Mouse (Mus musculus) gastrocnemius, adult 2 months (tissue): ENCODE measurements around the gene Gpr153. TPM values are rescaled to one million over a fixed set of nuclear protein-coding genes. Genes with fewer than 3 reads are reported as not detected.
A peak's percentile ranks its signal among the peaks of the same experiment; 100 is the strongest.

ENCODE experiments used
- DNase-seq: peaks from one replicate; pipeline ENCODE4 v3.0.0; 2022
- H3K27ac ChIP-seq: fragments of 200-600 bp; 2 replicates; pipeline ENCODE4 v1.8.1; 2022; ENCODE audit warnings: mild to moderate bottlenecking
- H3K4me3 ChIP-seq: fragments of 200-600 bp; 2 replicates; pipeline ENCODE4 v1.8.1; 2022; ENCODE audit warnings: mild to moderate bottlenecking, moderate library complexity
- CTCF ChIP-seq: fragments of 200-600 bp; IDR thresholded peaks from 2 replicates; pipeline ENCODE4 v1.8.1; 2022; ENCODE audit warnings: antibody characterized with exemption, mild to moderate bottlenecking, moderate library complexity
- intact Hi-C: fragments of 180-260 bp; cut with DNase I; formaldehyde crosslinking; loops from one replicate; pipeline ENCODE4 v1.15.1; 2025
- total RNA-seq, 2 experiments: library from RNA; stranded (reverse); gene quantifications; 2 replicates each; pipeline ENCODE4 v1.2.3; 2021

Gpr153 gene
- total RNA-seq, 2 experiments from 2014 or later: 3.4 to 7.3 TPM

GRCm38 (mm10) chr4:152267748-152268369, 6.2 kb upstream of the Gpr153 start:
- TF ChIP-seq CTCF: no peak
- Histone ChIP-seq H3K27ac (peak overlapping the region; percentile 78), H3K4me3 (no peak overlapping the region)
- intact Hi-C loops: no loop called here
- DNase-seq: peak; percentile 84

- no peak for TF ChIP-seq CTCF
- H3K4me3 ChIP-seq: no peak overlapping the region
- intact Hi-C loops: no loop called here
- no peak for DNase-seq
- H3K27ac ChIP-seq: peak overlapping the region; percentile 62; the same call in 1 of the 2 replicates
These were observed 4.1 kb upstream of the Gpr153 start for GRCm38 (mm10) chr4:152269967-152270366.

GRCm38 (mm10) chr4:152270599-152270998, 3.4 kb upstream of the Gpr153 start:
- intact Hi-C loops: no loop called here
- Histone ChIP-seq H3K4me3 (no peak overlapping the region), H3K27ac (peak overlapping the region; percentile 62)
- TF ChIP-seq CTCF: no peak
- peak; percentile 53 for DNase-seq

- peak overlapping the region; percentile 86; the same call in 1 of the 2 replicates for H3K27ac ChIP-seq
- TF ChIP-seq CTCF: no peak
- intact Hi-C loops: no loop called here
- no peak overlapping the region for H3K4me3 ChIP-seq
- no peak for DNase-seq
These were observed 2.7 kb upstream of the Gpr153 start for GRCm38 (mm10) chr4:152271334-152271733.

GRCm38 (mm10) chr4:152272006-152272405, 2.0 kb upstream of the Gpr153 start:
- peak; percentile 56 for DNase-seq
- H3K4me3 ChIP-seq: no peak overlapping the region
- peak overlapping the region; percentile 86 for H3K27ac ChIP-seq
- intact Hi-C loops: loop anchor here (2.0 kb wide), 1 partner anchor 57 kb away; no protein-coding TSS in a partner anchor
- TF ChIP-seq CTCF: no peak

- H3K4me3 ChIP-seq: no peak overlapping the region
- peak; percentile 53 for TF ChIP-seq CTCF
- peak overlapping the region; percentile 86 for H3K27ac ChIP-seq
- intact Hi-C loops: loop anchor here (2.0 kb wide), 1 partner anchor 58 kb away; no protein-coding TSS in a partner anchor
- DNase-seq: peak; percentile 82
These were observed 1.5 kb upstream of the Gpr153 start for GRCm38 (mm10) chr4:152272449-152273049.

GRCm38 (mm10) chr4:152273191-152273590, 841 bp upstream of the Gpr153 start:
- peak overlapping the region; percentile 86 for H3K27ac ChIP-seq
- no peak for DNase-seq
- H3K4me3 ChIP-seq: peak overlapping the region; percentile 79
- TF ChIP-seq CTCF: no peak
- intact Hi-C loops: loop anchor here (2.0 kb wide), 1 partner anchor 58 kb away; no protein-coding TSS in a partner anchor

GRCm38 (mm10) chr4:152274681-152275131, 674 bp downstream of the Gpr153 start:
- Histone ChIP-seq H3K4me3 (peak overlapping the region; percentile 79), H3K27ac (peak overlapping the region; percentile 86)
- TF ChIP-seq CTCF: no peak
- peak; percentile 70 for DNase-seq
- intact Hi-C loops: no loop called here

GRCm38 (mm10) chr4:152276389-152277347, 2.6 kb downstream of the Gpr153 start:
- TF ChIP-seq CTCF: peak; percentile 73
- Histone ChIP-seq H3K4me3 (no peak overlapping the region), H3K27ac (no peak overlapping the region)
- intact Hi-C loops: no loop called here
- DNase-seq: no peak

GRCm38 (mm10) chr4:152277916-152278315, 3.9 kb downstream of the Gpr153 start:
- no peak overlapping the region for H3K27ac ChIP-seq
- intact Hi-C loops: no loop called here
- peak; percentile 2; the same call in 1 of the 2 replicates for TF ChIP-seq CTCF
- H3K4me3 ChIP-seq: no peak overlapping the region
- no peak for DNase-seq

- Histone ChIP-seq H3K27ac (no peak overlapping the region), H3K4me3 (no peak overlapping the region)
- no peak for DNase-seq
- TF ChIP-seq CTCF: no peak
- intact Hi-C loops: no loop called here
These were observed 5.0 kb downstream of the Gpr153 start for GRCm38 (mm10) chr4:152278986-152279385.

GRCm38 (mm10) chr4:152281601-152282000, 7.6 kb downstream of the Gpr153 start:
- intact Hi-C loops: no loop called here
- DNase-seq: no peak
- Histone ChIP-seq H3K4me3 (no peak overlapping the region), H3K27ac (no peak overlapping the region)
- TF ChIP-seq CTCF: no peak

GRCm38 (mm10) chr4:152282721-152283120, 8.7 kb downstream of the Gpr153 start:
- intact Hi-C loops: loop anchor here (1.0 kb wide), 1 partner anchor 68 kb away; no protein-coding TSS in a partner anchor
- no peak for TF ChIP-seq CTCF
- no peak for DNase-seq
- H3K27ac ChIP-seq: no peak overlapping the region
- H3K4me3 ChIP-seq: peak overlapping the region; percentile 31
